In the genomic region with DNA sequence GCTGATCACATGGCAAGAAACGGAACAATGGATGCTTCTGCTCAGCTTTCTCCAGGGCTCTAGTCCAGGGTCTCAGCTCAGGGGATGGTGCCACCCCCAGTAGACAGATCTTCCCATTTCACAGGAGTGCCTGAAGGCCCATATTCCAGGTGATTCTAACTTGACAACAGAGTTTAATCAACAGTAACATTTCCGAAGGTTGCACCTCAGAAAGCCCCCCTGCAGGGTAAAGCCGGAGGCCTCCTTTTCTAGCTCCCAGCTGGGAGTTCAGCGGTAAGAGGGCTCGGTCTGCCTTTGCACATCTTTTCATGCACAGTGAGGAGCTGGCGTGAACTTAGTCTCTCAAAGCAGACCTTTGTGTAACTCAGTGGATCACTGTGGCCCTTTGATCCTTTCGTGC, we compare ENCODE assay signal across 22 mouse cellular contexts. TPM values are rescaled to one million over a fixed set of nuclear protein-coding genes. Genes with fewer than 3 reads are reported as not detected.
"Had no signal": no experiment of that assay in that cellular context is flagged by ENCODE, and none has a peak within 500 bp of the region (broad histone marks: within the 10 kb centered on the region; RNA-seq: fewer than 3 reads in every experiment).

No protein-coding gene starts in this region.

- H3K27ac ChIP-seq: liver, embryonic 15.5 days; lung, embryonic 15.5 days; macrophage; midbrain, embryonic 12.5 days; neural tube, embryonic 12.5 days had no signal

- ATAC-seq: liver, postnatal 0 days; lung, postnatal 0 days had no signal

- H3K36me3 ChIP-seq: liver, embryonic 15.5 days; lung, embryonic 15.5 days; midbrain, embryonic 12.5 days; neural tube, embryonic 12.5 days had no signal

- H3K4me1 ChIP-seq: liver, embryonic 15.5 days; lung, embryonic 15.5 days; megakaryocyte, embryonic 14.5 days had no signal

- H3K4me2 ChIP-seq: liver, embryonic 15.5 days; lung, embryonic 15.5 days; midbrain, embryonic 12.5 days; neural tube, embryonic 12.5 days had no signal

- H3K4me3 ChIP-seq: liver, embryonic 15.5 days; lung, embryonic 15.5 days; megakaryocyte, embryonic 14.5 days; midbrain, embryonic 12.5 days; neural tube, embryonic 12.5 days had no signal

- H3K27me3 ChIP-seq: liver, embryonic 15.5 days; lung, embryonic 15.5 days; megakaryocyte, embryonic 14.5 days; midbrain, embryonic 12.5 days; neural tube, embryonic 12.5 days had no signal

- DNase-seq: liver, postnatal 0 days; lung, adult 2 months; lung, postnatal 14 days; lung, postnatal 36 days; midbrain, embryonic 14.5 days; right cerebral cortex, postnatal 14 days; right cerebral cortex, postnatal 4 days; spleen, adult 18-20 months; thymus, adult 18-20 months; thymus, postnatal 14 days; thymus, postnatal 36 days had no signal

- H3K9me3 ChIP-seq: liver, embryonic 15.5 days; lung, embryonic 15.5 days; megakaryocyte, embryonic 14.5 days; midbrain, embryonic 12.5 days; neural tube, embryonic 12.5 days had no signal

- H3K9ac ChIP-seq: liver, embryonic 15.5 days; liver, postnatal 0 days; lung, embryonic 15.5 days; midbrain, embryonic 12.5 days; neural tube, embryonic 12.5 days had no signal

RNA-seq across cellular contexts. Expression of gene Iqsec3, which starts 22.1 kb away (rescaled TPM):
- total RNA-seq: megakaryocyte progenitor cell, adult 5-6 weeks; monocyte, adult 5-6 weeks; neutrophil, adult 5-6 weeks had no signal
- polyA plus RNA-seq: liver, embryonic 15.5 days; liver, postnatal 0 days; lung, postnatal 0 days; macrophage; thymus, postnatal 0 days had no signal
